Mouse (Mus musculus) thymus, adult 2 months (tissue): ENCODE measurements at regions not wholly inside any gene's neighbourhood (a gene's known extent, or its start where the extent isn't known, plus 50 kb on each side); places are given as distances from the start of the nearest gene placed in this dataset.

Experiments used
- CTCF ChIP-seq: fragments of 200-500 bp; IDR thresholded peaks from 2 replicates; pipeline ENCODE4 v1.5.1; 2012; ENCODE audit warnings: mild to moderate bottlenecking, control low read depth, low read length, moderate library complexity, borderline replicate concordance; ENCODE audit not compliant: control insufficient read depth, poor library complexity, insufficient read depth; ENCODE audit errors: extremely low read depth
- POLR2A ChIP-seq: fragments of 200-500 bp; IDR thresholded peaks from 2 replicates; pipeline ENCODE4 v1.6.1; 2012; ENCODE audit warnings: mild to moderate bottlenecking, low read length, control low read depth, moderate library complexity; ENCODE audit not compliant: control insufficient read depth, poor library complexity, insufficient read depth; ENCODE audit errors: extremely low read depth

DNA sequence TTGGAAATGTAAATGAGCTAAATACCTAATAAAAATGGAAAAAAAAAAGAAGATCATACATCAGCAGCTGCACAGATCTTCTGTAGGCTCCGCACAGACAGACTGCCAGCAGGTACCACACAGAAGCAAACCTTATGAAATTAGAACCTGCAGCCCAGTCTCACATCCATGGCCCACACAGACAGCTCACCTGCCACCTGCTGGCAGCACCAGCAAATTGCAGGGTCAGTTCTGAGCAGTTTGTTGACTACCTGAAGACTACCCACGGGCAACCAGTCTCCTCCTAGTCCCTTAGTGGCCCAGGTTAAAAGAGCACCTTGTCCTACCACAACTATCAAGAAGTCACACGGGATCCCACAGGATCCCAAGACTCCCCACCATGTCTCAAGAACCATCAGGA lies 225.1 kb downstream of the Mroh4 start:
- TF ChIP-seq CTCF (no peak), POLR2A (no peak)
